Mouse (Mus musculus) embryonic facial prominence, embryonic 11.5 days (tissue): ENCODE results near the gene Tmem150a. TPM values are rescaled to one million over a fixed set of nuclear protein-coding genes. Genes with fewer than 3 reads are reported as not detected.

Experiments used
- ATAC-seq: fragments of 200-750 bp; cut with Nextera tagmentation; replicated peaks from 2 replicates; pipeline ENCODE4 v1.8.0; 2017; ENCODE audit warnings: low read depth; ENCODE audit not compliant: insufficient number of reproducible peaks, low FRiP score, low TSS enrichment
- DNase-seq: peaks from one replicate; pipeline ENCODE4 v3.0.0-alpha.2; 2015; ENCODE audit warnings: low spot score
- H3K27ac ChIP-seq: fragments of 300-500 bp; sonication (generic); replicated peaks from 2 replicates; pipeline ENCODE4 v1.5.1; 2014; ENCODE audit warnings: mild to moderate bottlenecking, low read depth, low read length, control low read depth
- H3K27me3 ChIP-seq: fragments of 300-500 bp; sonication (generic); 2 replicates; pipeline ENCODE4 v1.6.1; 2014; ENCODE audit warnings: mild to moderate bottlenecking, low read length, moderate library complexity, mixed read lengths; ENCODE audit not compliant: control insufficient read depth, insufficient read depth
- H3K36me3 ChIP-seq: fragments of 300-500 bp; sonication (generic); replicated peaks from 2 replicates; pipeline ENCODE4 v1.6.1; 2014; ENCODE audit warnings: low read depth, mild to moderate bottlenecking, low read length, moderate library complexity, mixed read lengths; ENCODE audit not compliant: control insufficient read depth, insufficient read depth
- H3K4me1 ChIP-seq: fragments of 300-500 bp; sonication (generic); 2 replicates; pipeline ENCODE4 v1.6.1; 2014; ENCODE audit warnings: low read length, mixed read lengths; ENCODE audit not compliant: control insufficient read depth, insufficient read depth
- H3K4me2 ChIP-seq: fragments of 300-500 bp; sonication (generic); 2 replicates; pipeline ENCODE4 v1.6.1; 2014; ENCODE audit warnings: low read depth, mild to moderate bottlenecking, control low read depth, low read length, moderate library complexity
- H3K4me3 ChIP-seq: fragments of 300-500 bp; sonication (generic); 2 replicates; pipeline ENCODE4 v1.5.1; 2014; ENCODE audit warnings: low read depth, low read length, control low read depth
- H3K9ac ChIP-seq: fragments of 300-500 bp; sonication (generic); replicated peaks from 2 replicates; pipeline ENCODE4 v1.6.1; 2014; ENCODE audit warnings: mild to moderate bottlenecking, control low read depth, low read length
- H3K9me3 ChIP-seq: fragments of 300-500 bp; sonication (generic); replicated peaks from 2 replicates; pipeline ENCODE4 v1.6.1; 2016; ENCODE audit warnings: mild to moderate bottlenecking, low read length, inconsistent platforms, mixed read lengths; ENCODE audit not compliant: control insufficient read depth
- WGBS: fragments of 180-500 bp; shearing (Covaris S2); extraction: QIAGEN DNeasy Blood & Tissue Kit; methylation state at CpG from one replicate; pipeline ENCODE4 v1.1.7; 2014; 5-methylcytosine and 5-hydroxymethylcytosine counted together
- polyA plus RNA-seq: library from polyadenylated mRNA; unstranded; fragments of >200 nt; fragmentation: Nextera tagmentation; extraction: Ambion mirVana; gene quantifications from 2 replicates; pipeline ENCODE4 v1.2.1, GENCODE M21; 2014

Tmem150a gene
- polyA plus RNA-seq, 1 experiment from 2014 or later: 7.9 TPM

DNA sequence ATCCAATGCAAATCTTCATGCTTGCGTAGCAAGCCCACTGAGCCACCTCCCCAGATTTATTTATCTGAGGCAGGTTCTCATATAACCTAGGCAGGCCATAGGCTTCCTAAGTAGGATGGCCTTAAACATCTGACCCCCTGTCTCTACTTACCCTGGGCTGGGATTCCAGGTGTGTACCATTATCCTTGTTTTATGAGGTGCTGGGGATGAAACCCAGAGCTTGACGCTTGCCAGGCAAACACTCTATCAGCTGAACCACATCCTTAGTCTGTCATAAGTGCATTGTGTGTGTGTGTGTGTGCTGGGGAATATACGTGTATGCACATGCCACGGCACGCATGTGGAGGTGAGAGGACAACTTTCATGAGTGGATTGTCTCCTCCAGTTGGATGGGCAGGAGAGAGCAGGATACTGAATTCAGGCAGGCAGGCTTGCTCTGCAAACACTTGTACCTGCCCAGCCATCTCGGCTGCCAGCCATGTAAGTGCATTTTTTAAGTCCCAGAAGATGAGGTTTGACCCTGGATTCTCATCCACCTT, 33.6 kb downstream of the Tmem150a start:
- H3K9me3 ChIP-seq: no peaks in the 10 kb centered on the region
- no peak overlapping the region for H3K9ac ChIP-seq
- 84% methylated on average over 6 of the region's 6 CpGs for WGBS
- no peak overlapping the region for H3K4me2 ChIP-seq
- H3K27me3 ChIP-seq: no peaks in the 10 kb centered on the region
- H3K36me3 ChIP-seq: no peaks in the 10 kb centered on the region
- H3K4me1 ChIP-seq: no peaks in the 10 kb centered on the region
- H3K4me3 ChIP-seq: no peak overlapping the region
- DNase-seq (no peak), ATAC-seq (no peak)
- no peak overlapping the region for H3K27ac ChIP-seq

DNA sequence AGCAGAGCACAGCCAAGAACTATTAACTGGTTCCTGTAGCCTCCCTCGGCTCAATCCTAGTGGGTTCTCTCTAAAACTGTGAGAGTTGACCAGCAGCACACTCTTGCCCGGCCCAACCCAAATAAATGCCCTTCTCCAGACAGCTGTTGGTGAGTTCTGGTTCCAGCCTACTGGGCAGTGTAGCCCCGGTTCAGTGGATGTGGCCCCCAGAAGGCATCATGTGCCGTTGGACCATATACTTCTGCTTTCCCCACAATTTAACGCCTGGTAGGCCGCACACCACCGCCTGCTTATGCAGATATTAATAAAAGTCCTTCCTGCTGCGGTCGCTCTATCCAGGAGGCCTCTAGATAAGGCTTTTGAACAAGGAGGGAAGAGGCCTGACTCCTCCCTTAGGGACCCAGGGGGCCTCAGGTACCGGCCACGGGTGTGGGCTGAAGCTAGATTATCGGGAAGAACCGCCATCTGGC, 34.3 kb downstream of the Tmem150a start:
- Histone ChIP-seq H3K9me3 (no peaks in the 10 kb centered on the region), H3K4me1 (no peaks in the 10 kb centered on the region), H3K27me3 (no peaks in the 10 kb centered on the region), H3K9ac (peak overlapping the region; percentile 72), H3K4me3 (peak overlapping the region; percentile 51), H3K4me2 (peak overlapping the region; percentile 75), H3K36me3 (no peaks in the 10 kb centered on the region), H3K27ac (peak overlapping the region; percentile 66; the same call in 1 of the 2 replicates)
- ATAC-seq (no peak), DNase-seq (no peak)
- WGBS: 27% methylated on average over 13 of the region's 13 CpGs

DNA sequence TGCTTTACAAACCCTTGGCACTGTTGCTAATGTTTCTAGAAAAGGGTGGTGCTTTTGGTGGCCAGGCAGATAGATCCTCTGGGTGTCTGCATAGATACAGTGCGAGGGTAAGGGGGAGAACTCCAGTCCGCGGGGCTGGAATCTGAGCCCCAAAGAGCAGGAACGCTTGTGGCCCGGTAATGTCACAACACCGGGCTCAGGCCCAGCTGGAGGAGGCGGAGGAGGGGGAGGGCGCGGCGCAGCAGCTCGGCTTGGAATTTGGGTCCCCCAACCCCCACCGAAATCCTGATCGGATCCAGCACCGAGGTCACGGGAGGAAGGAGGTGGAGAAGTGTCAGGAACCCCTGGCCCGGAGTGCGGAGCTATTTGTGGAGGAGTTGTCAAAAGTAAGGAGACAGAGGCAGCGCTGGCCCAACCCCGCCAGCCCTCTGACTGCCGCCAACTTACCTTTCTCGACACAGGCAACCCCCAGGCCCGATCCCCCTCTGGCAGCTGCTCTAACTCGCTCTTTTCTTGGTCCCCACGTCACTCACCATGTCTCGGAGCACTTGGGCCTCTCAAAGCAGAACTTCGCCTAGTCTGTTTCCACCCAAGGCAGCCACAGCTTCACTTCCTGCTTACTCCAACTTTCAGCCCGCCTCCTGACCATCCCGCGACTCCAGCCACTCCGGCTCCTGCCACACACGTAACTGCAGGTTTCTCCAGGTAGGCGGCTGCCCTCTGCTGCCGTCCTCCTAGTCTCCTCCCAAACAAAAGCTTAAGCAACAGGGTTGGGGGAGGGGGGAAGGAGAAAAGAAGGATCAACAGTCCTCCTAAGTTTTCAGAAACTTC, 34.9 kb downstream of the Tmem150a start, which contains the start of gene Vamp8:
Gene Vamp8, minus strand, starts transcription at position 763 of the 831 bp plus-strand sequence.
- Histone ChIP-seq H3K4me1 (no peaks in the 10 kb centered on the region), H3K9me3 (no peaks in the 10 kb centered on the region), H3K27me3 (no peaks in the 10 kb centered on the region), H3K27ac (peak within 1 kb of the TSS; percentile 66), H3K4me2 (peak within 1 kb of the TSS; percentile 75), H3K36me3 (no peaks in the 10 kb centered on the region), H3K4me3 (peak within 1 kb of the TSS; percentile 51), H3K9ac (peak within 1 kb of the TSS; percentile 72)
- ATAC-seq: peak; percentile 68
- peak; percentile 59 for DNase-seq
- 1% methylated on average over 33 of the region's 33 CpGs for WGBS

DNA sequence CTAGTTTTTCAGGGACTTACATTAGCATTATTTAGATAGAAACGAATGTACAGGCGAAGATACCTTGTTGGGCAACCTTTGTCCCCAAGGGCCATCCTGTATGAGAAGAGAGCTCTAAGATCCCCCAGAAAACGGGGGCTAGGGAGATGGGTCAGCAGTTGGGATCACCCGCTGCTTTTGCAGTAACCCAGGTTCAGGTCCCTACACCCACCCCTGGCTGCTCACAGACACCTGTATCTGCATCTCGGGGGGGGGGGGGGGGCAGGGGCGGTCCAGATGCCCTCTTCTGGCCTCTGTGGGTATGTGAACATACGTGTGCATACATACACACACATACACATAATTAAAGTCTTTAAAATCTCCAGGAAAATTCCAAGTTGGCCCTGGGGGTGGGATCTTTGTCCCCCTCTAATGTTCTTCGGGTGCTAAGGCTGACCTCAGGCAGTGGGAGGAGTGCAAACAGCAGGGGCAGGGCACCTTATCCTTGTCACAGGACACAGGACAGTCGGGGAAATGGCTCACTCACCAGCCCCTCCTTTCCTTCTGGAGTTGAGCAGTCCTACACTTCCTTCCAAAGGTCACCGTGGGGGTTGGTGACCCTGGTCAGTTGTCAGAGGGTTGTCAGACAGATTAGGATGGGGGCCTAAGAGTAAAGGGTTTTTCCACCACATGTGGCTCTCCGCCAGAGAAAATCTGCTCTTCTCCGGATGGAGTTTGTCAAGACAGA, 35.7 kb downstream of the Tmem150a start:
- Histone ChIP-seq H3K4me3 (peak overlapping the region; percentile 51; the same call in 1 of the 2 replicates), H3K9me3 (no peaks in the 10 kb centered on the region), H3K4me1 (no peaks in the 10 kb centered on the region), H3K9ac (peak overlapping the region; percentile 72), H3K36me3 (no peaks in the 10 kb centered on the region), H3K27ac (no peak overlapping the region), H3K27me3 (no peaks in the 10 kb centered on the region), H3K4me2 (peak overlapping the region; percentile 75; the same call in 1 of the 2 replicates)
- peak; percentile 42; the same call in 1 of the 2 replicates for ATAC-seq
- peak; percentile 18 for DNase-seq
- WGBS: 15% methylated on average over 11 of the region's 12 CpGs

DNA sequence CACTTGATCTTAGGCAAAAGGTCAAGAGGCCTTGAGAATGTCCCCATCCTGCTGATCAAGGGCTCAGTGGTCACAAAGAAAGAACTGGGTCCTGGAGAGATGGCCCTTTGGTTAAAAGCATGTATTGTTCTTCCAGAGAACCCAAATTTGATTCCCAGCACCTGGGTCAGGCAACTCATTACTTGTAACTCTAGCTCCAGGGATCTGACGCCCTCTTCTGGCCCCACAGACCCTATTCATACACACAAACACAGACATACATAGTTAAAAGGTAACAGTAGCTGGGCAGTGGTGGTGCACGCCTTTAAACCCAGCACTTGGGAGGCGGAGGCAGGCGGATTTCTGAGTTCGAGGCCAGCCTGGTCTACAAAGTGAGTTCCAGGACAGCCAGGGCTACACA, 37.1 kb downstream of the Tmem150a start:
- Histone ChIP-seq H3K36me3 (no peaks in the 10 kb centered on the region), H3K4me2 (no peak overlapping the region), H3K4me3 (no peak overlapping the region), H3K27ac (no peak overlapping the region), H3K27me3 (no peaks in the 10 kb centered on the region), H3K4me1 (no peaks in the 10 kb centered on the region), H3K9ac (no peak overlapping the region), H3K9me3 (no peaks in the 10 kb centered on the region)
- no peak for ATAC-seq
- WGBS: 79% methylated on average over 5 of the region's 5 CpGs
- no peak for DNase-seq

DNA sequence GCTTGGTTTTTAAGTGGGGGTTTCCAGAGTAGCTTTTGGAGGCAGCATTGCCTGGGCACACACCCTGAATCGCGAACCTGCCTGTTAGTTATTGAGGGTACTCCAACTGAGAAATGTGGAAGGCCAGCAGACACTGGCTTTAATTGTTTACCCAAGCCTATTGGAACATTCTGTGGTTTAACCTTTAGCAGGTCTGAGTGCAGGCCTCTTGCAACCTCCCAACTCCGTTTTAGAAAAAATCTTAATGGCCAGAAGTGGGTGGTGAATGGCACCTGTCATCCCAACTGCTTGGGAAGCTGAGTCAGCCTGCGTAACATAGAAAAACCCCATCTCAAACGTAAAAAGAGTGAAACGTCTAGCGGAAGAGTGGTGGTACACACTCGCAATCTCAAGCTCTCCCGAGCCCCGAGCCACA, 41.6 kb downstream of the Tmem150a start:
- ATAC-seq: no peak
- Histone ChIP-seq H3K9ac (no peak overlapping the region), H3K9me3 (no peaks in the 10 kb centered on the region), H3K27me3 (no peaks in the 10 kb centered on the region), H3K4me2 (no peak overlapping the region), H3K4me1 (no peaks in the 10 kb centered on the region), H3K4me3 (no peak overlapping the region), H3K36me3 (no peaks in the 10 kb centered on the region), H3K27ac (no peak overlapping the region)
- no peak for DNase-seq
- 79% methylated on average over 10 of the region's 10 CpGs for WGBS

DNA sequence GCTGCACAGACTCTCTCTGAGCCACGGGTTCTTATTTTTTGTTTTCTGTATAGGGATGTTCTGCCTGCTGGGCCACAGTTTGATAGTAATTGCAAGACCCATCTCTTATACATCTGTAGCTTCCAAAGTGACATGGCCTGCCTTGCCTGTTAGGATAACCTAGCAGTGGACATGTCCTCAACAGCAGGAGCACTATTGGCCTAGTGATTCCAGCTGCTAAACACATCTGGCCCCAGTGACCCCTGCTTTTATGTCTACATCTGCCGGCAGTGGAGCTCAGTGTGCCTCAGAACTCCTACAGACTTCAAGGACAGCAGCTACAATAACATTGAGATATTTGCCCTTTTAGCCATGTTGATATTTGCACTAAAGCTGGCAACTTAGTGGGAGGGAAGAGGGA, 44.7 kb downstream of the Tmem150a start:
- Histone ChIP-seq H3K9ac (no peak overlapping the region), H3K27me3 (no peaks in the 10 kb centered on the region), H3K4me3 (no peak overlapping the region), H3K27ac (no peak overlapping the region), H3K36me3 (no peaks in the 10 kb centered on the region), H3K4me2 (no peak overlapping the region), H3K4me1 (no peaks in the 10 kb centered on the region), H3K9me3 (no peaks in the 10 kb centered on the region)
- ATAC-seq (no peak), DNase-seq (no peak)
- WGBS: 40% methylated on average over 2 of the region's 2 CpGs
